Mouse (Mus musculus) limb, embryonic 10.5 days (tissue): ENCODE results near the gene H2afz. TPM values are rescaled to one million over a fixed set of nuclear protein-coding genes. Genes with fewer than 3 reads are reported as not detected.

ENCODE experiments used
- DNase-seq: peaks from one replicate; pipeline ENCODE4 v3.0.0-alpha.2; 2017; ENCODE audit warnings: low spot score
- H3K27ac ChIP-seq: fragments of 300-500 bp; sonication (generic); 2 replicates; pipeline ENCODE4 v1.5.1; 2016; ENCODE audit warnings: mild to moderate bottlenecking
- H3K27me3 ChIP-seq: fragments of 300-500 bp; sonication (generic); 2 replicates; pipeline ENCODE4 v1.6.1; 2016; ENCODE audit warnings: low read depth, mild to moderate bottlenecking; ENCODE audit not compliant: poor library complexity, severe bottlenecking
- H3K36me3 ChIP-seq: fragments of 300-500 bp; sonication (generic); 2 replicates; pipeline ENCODE4 v1.6.1; 2016; ENCODE audit warnings: mild to moderate bottlenecking, moderate library complexity
- H3K4me1 ChIP-seq: fragments of 300-500 bp; sonication (generic); 2 replicates; pipeline ENCODE4 v1.6.1; 2016
- H3K4me3 ChIP-seq: fragments of 300-500 bp; sonication (generic); 2 replicates; pipeline ENCODE4 v1.5.1; 2016; ENCODE audit warnings: mild to moderate bottlenecking, moderate library complexity
- H3K9me3 ChIP-seq: fragments of 300-500 bp; sonication (generic); replicated peaks from 2 replicates; pipeline ENCODE4 v1.6.1; 2016; ENCODE audit warnings: mild to moderate bottlenecking
- WGBS: fragments of 180-500 bp; shearing (Covaris S2); methylation state at CpG from one replicate; pipeline ENCODE4 v1.1.7; 2016; 5-methylcytosine and 5-hydroxymethylcytosine counted together
- polyA plus RNA-seq: library from polyadenylated mRNA; unstranded; fragments of >200 nt; fragmentation: Nextera tagmentation; extraction: Ambion mirVana; gene quantifications from 2 replicates; pipeline ENCODE4 v1.2.1, GENCODE M21; 2016

Gene H2afz
- polyA plus RNA-seq = 3,221 and 3,431 TPM in 2 replicates

DNA sequence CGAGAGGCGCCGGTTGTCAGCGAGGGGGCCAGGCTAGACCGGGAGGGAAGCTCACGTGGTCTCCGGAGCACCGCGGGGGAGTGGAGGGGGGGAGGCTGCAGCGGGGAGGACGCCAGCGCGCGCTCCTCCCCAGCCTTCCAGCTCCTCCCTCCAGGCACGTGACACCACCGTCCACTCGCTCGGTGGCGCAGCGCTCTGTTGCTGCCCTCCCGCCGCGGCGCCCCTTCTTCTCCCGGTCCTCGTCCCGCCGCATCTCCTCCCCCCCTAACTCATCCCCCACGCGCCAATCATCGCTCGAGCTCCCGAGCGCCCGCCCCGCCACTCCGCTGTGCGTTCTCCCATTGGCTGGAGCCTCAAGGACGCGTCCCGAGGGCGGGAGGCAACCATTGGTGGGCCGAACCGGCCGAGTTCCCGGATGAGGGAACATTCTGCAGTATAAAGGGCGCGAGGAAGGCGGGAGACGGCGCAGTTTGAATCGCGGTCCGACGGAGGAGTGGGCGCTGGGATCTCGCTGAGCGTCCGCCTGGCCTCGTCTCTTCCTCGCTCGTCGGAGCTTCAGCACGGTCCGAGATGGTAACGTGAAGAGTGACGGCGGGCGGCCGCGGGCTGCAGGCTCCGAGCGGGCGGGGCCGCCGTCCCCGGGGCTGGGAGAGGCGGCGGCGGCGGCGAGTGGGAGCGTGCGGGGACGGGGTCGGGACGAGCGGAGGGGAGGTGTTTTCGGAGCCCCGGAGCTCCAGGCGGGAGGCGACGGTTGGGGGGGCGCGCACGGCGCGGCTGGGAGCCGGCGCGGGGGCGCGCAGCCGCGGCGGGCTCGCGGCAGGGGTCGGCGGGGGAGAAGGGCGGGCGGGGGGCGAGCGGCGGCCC lies at the start of gene H2afz:
TSS of gene H2afz (plus strand) at position 364 of the 864 bp plus-strand sequence.
- Histone ChIP-seq H3K27me3 (no peaks in the 10 kb centered on the region), H3K36me3 (peaks cover 16% of the 10 kb centered on the region), H3K4me3 (peak within 1 kb of the TSS; percentile 87), H3K27ac (peak within 1 kb of the TSS; percentile 99), H3K9me3 (no peaks in the 10 kb centered on the region), H3K4me1 (peaks cover 28% of the 10 kb centered on the region)
- 0% methylated on average over 94 of the region's 115 CpGs for WGBS
- DNase-seq = peak; percentile 97

DNA sequence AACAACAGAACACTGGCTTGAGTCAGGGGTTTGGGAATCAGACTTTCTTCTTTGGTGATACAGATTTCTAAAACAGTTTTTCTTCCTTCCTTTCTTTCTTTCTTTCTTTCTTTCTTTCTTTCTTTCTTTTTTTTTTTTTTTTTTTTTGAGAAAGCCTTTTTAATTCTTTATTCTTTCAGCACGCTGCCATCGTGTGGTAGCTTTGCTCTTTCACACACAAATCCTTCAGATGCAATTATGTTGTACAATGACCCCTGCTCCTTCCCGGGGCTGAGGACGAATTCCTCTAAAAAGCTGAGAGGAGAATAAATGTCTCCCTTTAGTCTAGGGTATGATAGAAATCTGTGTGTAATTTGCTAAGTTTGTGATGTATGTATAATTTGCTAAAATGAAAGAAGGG lies 45.6 kb upstream of the H2afz start:
- Histone ChIP-seq H3K4me1 (no peaks in the 10 kb centered on the region), H3K27ac (no peak overlapping the region), H3K27me3 (no peaks in the 10 kb centered on the region), H3K9me3 (no peaks in the 10 kb centered on the region), H3K4me3 (no peak overlapping the region), H3K36me3 (no peaks in the 10 kb centered on the region)
- 35% methylated on average over 4 of the region's 4 CpGs for WGBS
- no peak for DNase-seq

DNA sequence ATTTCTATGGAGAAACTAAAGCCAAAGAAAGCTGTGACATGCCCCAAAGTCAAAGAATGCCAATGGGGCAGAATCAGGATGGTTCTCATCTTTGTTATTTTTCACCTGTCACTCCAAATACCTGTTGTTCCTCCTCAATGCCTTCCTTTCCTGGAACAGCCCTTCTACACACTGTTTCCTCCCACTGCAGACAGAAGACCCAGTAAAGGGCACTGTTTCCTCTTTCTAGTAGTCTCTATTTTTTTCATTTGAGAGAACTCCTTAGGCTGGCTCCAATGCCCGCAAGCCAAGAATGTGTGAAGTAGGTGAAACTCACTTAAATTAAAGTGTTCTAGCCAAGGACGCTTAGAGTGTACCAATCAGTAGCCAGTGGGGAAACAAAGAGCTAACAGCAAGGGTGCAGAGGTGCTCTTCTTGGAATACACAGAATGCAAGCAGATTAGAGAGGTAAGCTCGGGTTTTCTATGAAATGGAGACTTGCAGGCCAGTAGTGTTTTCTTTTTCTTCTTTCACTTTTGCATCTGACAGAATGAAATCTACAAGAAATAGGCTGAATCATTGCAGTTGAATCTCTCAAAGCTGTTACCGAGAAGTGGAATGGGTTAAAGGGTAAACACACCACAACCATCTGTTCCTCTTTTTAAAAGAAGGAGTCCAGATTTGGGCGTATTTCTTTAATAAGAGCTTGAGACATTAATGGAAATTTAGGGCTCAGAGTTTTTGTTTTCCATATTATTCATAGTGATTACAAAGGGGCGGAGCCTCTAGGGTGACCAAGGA lies 43.4 kb upstream of the H2afz start:
- no peaks in the 10 kb centered on the region for H3K27me3 ChIP-seq
- WGBS = 87% methylated on average over 6 of the region's 6 CpGs
- H3K27ac ChIP-seq = no peak overlapping the region
- H3K36me3 ChIP-seq = no peaks in the 10 kb centered on the region
- H3K4me3 ChIP-seq = no peak overlapping the region
- H3K4me1 ChIP-seq = no peaks in the 10 kb centered on the region
- no peak for DNase-seq
- H3K9me3 ChIP-seq = no peaks in the 10 kb centered on the region

DNA sequence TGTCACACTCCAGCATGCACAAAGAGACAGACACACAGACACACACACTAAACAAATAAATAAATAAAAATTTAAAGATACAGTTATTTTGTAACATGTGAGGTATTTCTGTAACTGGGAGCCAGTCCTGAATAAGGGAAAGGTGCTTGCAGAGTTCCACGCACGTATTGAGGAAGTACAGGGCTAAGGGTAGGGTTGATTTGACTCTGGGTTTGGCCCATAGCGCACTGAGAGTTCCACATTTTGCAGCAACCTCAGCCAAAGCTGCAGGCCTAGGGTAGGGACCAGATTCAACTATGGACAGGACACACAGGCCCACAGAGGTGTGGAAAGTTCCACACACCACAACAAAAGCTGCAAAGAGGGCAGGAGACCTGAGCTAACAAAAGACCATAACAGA lies 41.0 kb upstream of the H2afz start:
- Histone ChIP-seq H3K4me3 (no peak overlapping the region), H3K4me1 (peaks cover 9% of the 10 kb centered on the region), H3K27me3 (no peaks in the 10 kb centered on the region), H3K27ac (no peak overlapping the region), H3K36me3 (no peaks in the 10 kb centered on the region), H3K9me3 (no peaks in the 10 kb centered on the region)
- WGBS = 92% methylated on average over 3 of the region's 3 CpGs
- no peak for DNase-seq

DNA sequence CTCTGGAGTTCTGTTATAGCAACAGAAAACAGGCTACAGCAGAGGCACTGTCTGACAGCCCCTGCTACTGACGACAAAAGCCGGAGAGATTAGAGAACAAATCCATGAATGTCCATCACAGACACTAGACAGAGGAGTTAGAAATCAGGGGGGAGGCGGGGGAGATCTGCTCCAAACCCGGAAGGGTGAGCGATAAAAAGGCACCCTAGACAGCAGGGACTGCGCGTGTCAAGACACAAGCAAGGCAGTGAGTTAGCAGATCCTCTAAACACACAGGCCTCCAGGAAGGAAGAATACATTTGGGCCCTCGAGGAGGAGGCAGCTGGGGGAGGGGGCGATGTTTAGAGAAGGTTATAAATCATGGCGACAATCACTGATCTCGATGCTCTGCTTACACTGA lies 36.6 kb upstream of the H2afz start:
- no peaks in the 10 kb centered on the region for H3K36me3 ChIP-seq
- H3K4me3 ChIP-seq = no peak overlapping the region
- WGBS = 19% methylated on average over 11 of the region's 11 CpGs
- peaks cover 9% of the 10 kb centered on the region for H3K4me1 ChIP-seq
- no peaks in the 10 kb centered on the region for H3K27me3 ChIP-seq
- no peak for DNase-seq
- H3K27ac ChIP-seq = peak overlapping the region; percentile 28
- H3K9me3 ChIP-seq = no peaks in the 10 kb centered on the region

DNA sequence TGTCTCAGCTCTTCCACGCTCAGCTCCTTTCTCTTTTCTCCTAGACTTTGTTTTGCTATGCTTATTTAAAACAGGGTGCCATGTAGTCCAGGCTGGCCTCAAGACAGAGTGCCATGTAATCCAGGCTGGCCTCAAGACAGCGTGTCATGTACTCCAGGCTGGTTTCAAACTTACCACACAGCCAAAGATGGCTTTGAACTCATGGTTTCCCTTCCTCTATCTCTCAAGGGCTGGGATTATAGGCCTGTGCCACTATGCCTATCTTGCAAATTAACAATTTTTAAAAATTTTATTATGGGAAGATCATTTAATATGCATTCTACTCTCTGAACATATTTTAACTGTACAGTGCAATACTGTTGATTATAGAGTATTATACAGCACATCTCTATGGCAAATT lies 33.1 kb upstream of the H2afz start:
- Histone ChIP-seq H3K9me3 (no peaks in the 10 kb centered on the region), H3K27ac (no peak overlapping the region), H3K36me3 (no peaks in the 10 kb centered on the region), H3K4me3 (no peak overlapping the region), H3K27me3 (no peaks in the 10 kb centered on the region), H3K4me1 (peaks cover 12% of the 10 kb centered on the region)
- no peak for DNase-seq
- WGBS = 82% methylated on average over 2 of the region's 2 CpGs

DNA sequence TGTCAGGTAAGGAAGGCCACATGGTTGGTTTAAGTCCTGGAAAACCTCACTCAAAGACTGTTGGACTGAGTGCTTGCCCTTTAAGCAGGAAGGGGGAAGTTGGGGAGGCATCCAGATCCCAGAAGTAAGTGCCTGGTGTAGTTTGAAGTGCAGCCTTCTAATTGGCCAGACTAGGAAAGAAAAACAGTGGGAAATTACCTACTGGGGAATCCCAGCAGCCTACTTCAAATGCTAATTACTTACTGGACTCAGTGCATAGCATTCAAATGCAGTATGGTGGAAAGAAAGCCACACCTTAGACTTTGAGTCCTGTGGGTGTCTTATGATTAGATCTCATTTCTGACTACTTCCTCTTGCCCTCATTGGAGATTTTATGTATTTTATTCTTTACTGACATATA lies 31.2 kb upstream of the H2afz start:
- Histone ChIP-seq H3K4me3 (no peak overlapping the region), H3K4me1 (peaks cover 2% of the 10 kb centered on the region; the same call in 1 of the 2 replicates), H3K36me3 (no peaks in the 10 kb centered on the region), H3K27ac (no peak overlapping the region), H3K9me3 (no peaks in the 10 kb centered on the region), H3K27me3 (no peaks in the 10 kb centered on the region)
- no peak for DNase-seq

DNA sequence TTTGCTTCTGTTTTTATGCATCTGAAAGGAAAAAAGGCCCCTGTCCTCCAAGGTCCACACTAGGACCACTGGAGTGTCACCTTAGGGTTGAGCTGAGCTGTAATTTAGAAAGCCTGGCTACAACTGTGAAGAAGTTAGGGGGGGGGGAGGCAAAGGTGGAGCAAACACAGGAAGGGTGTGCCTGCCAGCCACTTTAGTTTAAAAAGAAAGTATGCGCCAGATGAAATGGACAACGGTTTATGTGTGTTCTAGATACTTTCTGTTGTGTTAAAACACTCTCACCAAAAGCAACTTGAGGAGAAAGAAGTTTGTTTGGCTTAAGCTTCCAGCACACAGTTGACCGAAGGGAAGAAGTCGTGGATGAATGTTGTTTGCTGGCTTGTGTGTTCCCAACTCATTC lies 30.6 kb upstream of the H2afz start:
- 90% methylated on average over 4 of the region's 4 CpGs for WGBS
- peaks cover 2% of the 10 kb centered on the region; the same call in 1 of the 2 replicates for H3K4me1 ChIP-seq
- no peak overlapping the region for H3K4me3 ChIP-seq
- no peaks in the 10 kb centered on the region for H3K9me3 ChIP-seq
- no peak for DNase-seq
- H3K27ac ChIP-seq = no peak overlapping the region
- no peaks in the 10 kb centered on the region for H3K27me3 ChIP-seq
- H3K36me3 ChIP-seq = no peaks in the 10 kb centered on the region

DNA sequence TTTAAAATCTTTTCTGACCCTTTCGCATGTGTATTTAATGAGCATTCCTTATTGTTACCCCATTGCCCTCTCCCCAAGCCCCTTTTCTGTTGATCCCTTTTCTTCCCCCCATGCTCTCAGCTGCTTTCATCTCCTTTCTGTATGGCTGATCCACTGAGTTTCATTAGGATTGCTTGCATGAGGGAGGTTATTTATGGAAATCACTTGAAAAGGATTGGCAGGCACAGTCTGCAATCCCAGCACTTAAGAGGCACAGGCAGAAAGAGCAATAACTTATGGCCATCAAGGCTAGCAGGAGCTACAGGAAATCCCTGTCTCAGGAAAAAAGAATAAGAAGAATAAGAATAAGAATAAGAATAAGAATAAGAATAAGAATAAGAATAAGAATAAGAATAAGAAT lies 27.7 kb upstream of the H2afz start:
- 87% methylated on average over 1 of the region's 1 CpGs for WGBS
- Histone ChIP-seq H3K36me3 (no peaks in the 10 kb centered on the region), H3K9me3 (no peaks in the 10 kb centered on the region), H3K4me1 (peaks cover 2% of the 10 kb centered on the region; the same call in 1 of the 2 replicates), H3K27me3 (no peaks in the 10 kb centered on the region), H3K27ac (no peak overlapping the region), H3K4me3 (no peak overlapping the region)
- no peak for DNase-seq

DNA sequence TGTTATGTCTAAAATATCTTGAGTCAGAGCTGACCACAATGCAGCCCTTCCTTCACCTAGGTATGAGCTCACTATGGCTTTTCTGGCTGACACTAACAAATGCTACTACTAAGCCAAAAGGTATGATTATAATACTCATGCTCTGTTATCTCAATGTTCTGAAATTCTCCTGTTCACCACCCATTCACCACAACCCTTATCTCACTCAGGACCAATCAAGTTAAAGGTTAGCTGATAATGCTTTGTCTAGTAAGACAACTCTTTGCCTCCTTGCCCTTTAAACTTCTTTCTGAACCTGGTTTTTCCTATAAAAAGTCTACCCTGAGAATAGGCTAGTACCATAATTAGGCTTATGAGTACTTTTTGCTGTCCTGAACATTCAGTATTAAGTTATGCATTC lies 26.1 kb upstream of the H2afz start:
- Histone ChIP-seq H3K4me3 (no peak overlapping the region), H3K36me3 (no peaks in the 10 kb centered on the region), H3K27me3 (no peaks in the 10 kb centered on the region), H3K9me3 (no peaks in the 10 kb centered on the region), H3K4me1 (no peaks in the 10 kb centered on the region), H3K27ac (no peak overlapping the region)
- DNase-seq = no peak

DNA sequence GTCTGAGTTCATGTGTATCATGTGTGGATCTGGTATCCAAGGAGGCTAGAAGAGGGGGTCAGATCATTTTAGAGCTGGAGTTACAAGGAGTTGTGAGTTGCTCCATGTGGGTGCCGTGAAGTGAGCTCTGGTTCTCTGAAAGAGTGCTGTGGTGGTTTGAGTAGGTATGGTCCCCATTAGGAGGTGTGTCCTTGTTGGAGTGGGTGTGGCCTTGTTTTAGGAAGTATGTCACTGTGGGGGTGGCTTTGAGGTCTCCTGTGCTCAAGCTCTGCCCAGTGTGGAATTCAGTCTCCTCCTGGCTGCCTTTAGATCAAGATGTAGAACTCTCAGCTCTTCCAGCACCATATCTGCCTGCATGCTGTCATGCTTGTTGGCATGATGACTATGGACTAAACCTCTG lies 21.3 kb upstream of the H2afz start:
- Histone ChIP-seq H3K36me3 (no peaks in the 10 kb centered on the region), H3K4me3 (no peak overlapping the region), H3K27ac (no peak overlapping the region), H3K9me3 (no peaks in the 10 kb centered on the region), H3K27me3 (no peaks in the 10 kb centered on the region), H3K4me1 (no peaks in the 10 kb centered on the region)
- WGBS = 100% methylated on average over 1 of the region's 1 CpGs
- DNase-seq = no peak

DNA sequence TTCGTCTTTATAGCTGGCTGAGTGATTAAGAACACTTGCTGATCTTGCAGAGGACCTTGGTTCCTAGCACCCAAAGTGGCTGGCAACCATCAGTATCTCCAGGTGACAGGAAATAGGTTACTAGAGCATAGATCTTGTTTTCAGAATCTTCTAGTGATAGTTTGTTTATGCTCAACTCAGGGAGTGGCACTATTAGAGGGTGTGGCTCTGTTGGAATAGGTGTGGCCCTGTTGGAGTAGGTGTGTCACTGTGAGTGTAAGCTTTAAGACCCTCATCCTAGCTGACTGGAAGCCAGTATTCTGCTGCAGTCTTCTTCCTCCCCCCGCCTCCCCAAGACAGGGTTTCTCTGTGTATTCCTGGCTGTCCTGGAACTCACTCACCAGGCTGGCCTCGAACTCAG lies 20.0 kb upstream of the H2afz start:
- 87% methylated on average over 3 of the region's 3 CpGs for WGBS
- Histone ChIP-seq H3K27me3 (no peaks in the 10 kb centered on the region), H3K4me3 (no peak overlapping the region), H3K9me3 (no peaks in the 10 kb centered on the region), H3K4me1 (no peaks in the 10 kb centered on the region), H3K27ac (no peak overlapping the region), H3K36me3 (no peaks in the 10 kb centered on the region)
- DNase-seq = no peak

DNA sequence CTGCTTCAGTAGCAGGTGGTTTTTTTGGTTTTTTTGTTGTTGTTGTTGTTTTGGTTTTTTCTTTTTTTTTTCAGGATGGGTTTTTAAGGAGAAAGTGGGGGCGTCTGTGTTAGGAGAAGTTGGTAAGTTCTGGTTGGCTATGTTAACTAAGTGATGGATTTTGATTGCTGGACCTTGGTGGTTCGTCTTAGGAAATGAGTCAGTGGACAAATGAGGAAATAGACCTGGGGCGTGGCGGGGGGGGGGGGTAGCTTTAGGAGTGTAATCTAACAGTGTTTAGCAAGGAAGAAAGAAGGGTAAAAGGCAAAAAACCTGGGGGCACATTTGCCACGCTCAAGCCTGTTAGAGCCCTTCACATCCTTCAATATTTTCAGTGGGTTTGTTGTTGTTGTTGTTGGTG lies 17.7 kb upstream of the H2afz start:
- no peak overlapping the region for H3K4me3 ChIP-seq
- no peaks in the 10 kb centered on the region for H3K4me1 ChIP-seq
- DNase-seq = no peak
- H3K36me3 ChIP-seq = no peaks in the 10 kb centered on the region
- no peaks in the 10 kb centered on the region for H3K27me3 ChIP-seq
- H3K27ac ChIP-seq = no peak overlapping the region
- 80% methylated on average over 5 of the region's 5 CpGs for WGBS
- no peaks in the 10 kb centered on the region for H3K9me3 ChIP-seq
